Mouse (Mus musculus): ENCODE results near the gene Bfsp2. TPM values are rescaled to one million over a fixed set of nuclear protein-coding genes. Genes with fewer than 3 reads are reported as not detected.

Bfsp2 gene
- polyA plus RNA-seq, 1 experiment from 2014 or later, result 0.96 TPM

DNA sequence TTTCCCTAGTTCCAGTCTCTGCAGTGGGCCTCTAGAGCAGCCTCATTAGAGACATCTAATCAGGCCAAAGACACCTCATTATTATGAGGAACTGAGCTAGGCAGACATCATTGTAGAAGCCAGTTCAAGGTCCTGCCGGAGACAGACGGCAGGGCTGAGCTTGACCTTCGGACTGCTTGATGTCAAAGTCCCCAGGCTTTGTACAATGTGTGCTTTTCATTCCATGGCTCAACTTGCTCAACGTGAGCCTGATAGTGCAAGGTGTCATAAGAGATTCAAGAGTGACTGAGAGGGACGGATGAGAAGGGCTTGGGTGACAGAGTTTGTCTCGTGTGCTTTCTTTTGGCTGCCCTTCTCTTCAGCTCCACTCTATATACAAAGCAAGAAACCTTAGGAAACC lies 4.8 kb downstream of the Bfsp2 start:
- Histone ChIP-seq H3K9me3 (replicated peaks; ENCODE audit: low read length) (no peaks in the 10 kb centered on the region), H3K4me1 (replicated peaks; ENCODE audit: insufficient read depth, low read length) (0 out of 2 replicates have a peak, but pooled peaks cover 2% of the 10 kb centered on the region), H3K36me3 (ENCODE audit: insufficient read depth, low read length) (no peaks in the 10 kb centered on the region), H3K27ac (no peak overlapping the region), H3K4me2 (ENCODE audit: low read length) (no peak overlapping the region), H3K9ac (ENCODE audit: low read depth, low read length) (no peak overlapping the region), H3K27me3 (ENCODE audit: insufficient read depth, low read length) (no peaks in the 10 kb centered on the region), H3K4me3 (replicated peaks; ENCODE audit: low read depth, low read length) (no peak overlapping the region)
- no peak for TF ChIP-seq CTCF (IDR thresholded peaks at IDR 0.05; ENCODE audit: low read depth)
- DNase-seq (ENCODE audit: low spot score) (no peak), ATAC-seq (replicated peaks; ENCODE audit: low FRiP score, low read depth) (0 out of 2 replicates have a peak, but pooled peaks have one; percentile 29)
- WGBS, result 80% methylated on average over 6 of the region's 6 CpGs

DNA sequence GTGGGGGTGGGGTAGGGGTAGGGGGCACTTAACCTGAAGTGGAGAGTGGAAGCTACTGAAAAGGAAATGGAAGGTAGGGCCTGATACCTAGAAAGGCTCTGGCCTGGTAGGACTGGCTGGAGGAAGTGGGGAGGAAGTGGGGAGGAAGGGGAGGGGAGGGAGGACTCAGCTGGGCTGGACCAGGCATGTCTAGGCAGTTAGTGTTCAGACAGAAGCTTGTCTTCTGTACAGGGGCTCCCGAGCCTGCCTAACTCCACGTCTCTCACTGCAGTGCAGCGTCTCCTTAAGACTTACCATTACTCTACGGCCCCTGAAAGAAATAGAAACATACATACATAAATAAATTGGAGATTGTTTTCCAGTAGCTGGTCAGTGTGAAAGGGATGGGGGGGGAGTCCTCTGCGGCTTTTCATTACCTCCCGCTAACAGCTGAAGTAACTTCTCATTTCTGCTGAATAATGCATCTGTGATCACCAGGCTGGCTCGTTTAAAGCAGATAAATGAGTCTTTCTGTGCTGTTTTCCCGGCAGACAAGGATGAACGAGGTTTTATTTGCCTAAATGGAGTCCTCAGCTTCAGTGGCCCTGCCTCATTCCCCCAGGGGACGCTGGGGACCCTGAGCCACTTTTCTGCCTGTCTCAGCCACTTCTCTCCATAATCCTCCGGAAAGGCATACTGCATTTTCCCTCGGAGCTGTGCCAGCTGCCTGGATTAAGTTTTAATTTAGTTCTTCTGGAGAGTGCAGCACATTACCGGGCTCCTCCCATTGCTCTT lies 6.1 kb downstream of the Bfsp2 start:
- ATAC-seq (replicated peaks; ENCODE audit: low FRiP score, low read depth) (no peak), DNase-seq (ENCODE audit: low spot score) (peak; percentile 34)
- WGBS, result 25% methylated on average over 13 of the region's 13 CpGs
- TF ChIP-seq CTCF (IDR thresholded peaks at IDR 0.05; ENCODE audit: low read depth), result no peak
- H3K9me3 ChIP-seq (replicated peaks; ENCODE audit: low read length), result no peaks in the 10 kb centered on the region
- 0 out of 2 replicates have a peak overlapping the region, but pooled peaks have one; percentile 4 for H3K4me2 ChIP-seq (ENCODE audit: low read length)
- no peak overlapping the region for H3K27ac ChIP-seq
- no peaks in the 10 kb centered on the region for H3K27me3 ChIP-seq (ENCODE audit: insufficient read depth, low read length)
- H3K9ac ChIP-seq (ENCODE audit: low read depth, low read length), result no peak overlapping the region
- no peaks in the 10 kb centered on the region for H3K36me3 ChIP-seq (ENCODE audit: insufficient read depth, low read length)
- H3K4me3 ChIP-seq (replicated peaks; ENCODE audit: low read depth, low read length), result no peak overlapping the region
- H3K4me1 ChIP-seq (replicated peaks; ENCODE audit: insufficient read depth, low read length), result 0 out of 2 replicates have a peak, but pooled peaks cover 2% of the 10 kb centered on the region

DNA sequence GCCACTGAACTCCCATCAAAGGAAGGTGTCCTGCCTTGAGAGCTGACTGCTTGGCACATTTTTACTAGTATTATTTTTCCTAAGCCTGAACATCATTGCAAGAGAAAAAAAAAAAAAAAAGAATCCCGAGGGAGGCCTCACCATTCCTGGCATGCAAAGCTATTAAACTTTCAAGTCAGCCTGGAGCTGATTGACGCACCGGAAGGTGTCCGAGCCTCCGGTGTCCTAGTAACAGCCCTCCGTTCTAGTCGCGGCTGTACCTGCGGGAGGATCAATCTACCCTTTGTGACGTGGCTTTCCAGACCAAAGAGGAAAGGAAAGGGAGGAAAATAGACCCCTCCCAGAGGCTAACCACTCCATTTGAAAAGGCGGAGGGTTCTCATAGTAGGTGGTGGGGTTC lies 8.4 kb downstream of the Bfsp2 start:
- DNase-seq (ENCODE audit: low spot score) (no peak), ATAC-seq (replicated peaks; ENCODE audit: low FRiP score, low read depth) (no peak)
- Histone ChIP-seq H3K4me3 (replicated peaks; ENCODE audit: low read depth, low read length) (no peak overlapping the region), H3K9me3 (replicated peaks; ENCODE audit: low read length) (no peaks in the 10 kb centered on the region), H3K4me2 (ENCODE audit: low read length) (peak overlapping the region; percentile 4; the same call in 1 of the 2 replicates), H3K27ac (no peak overlapping the region), H3K4me1 (replicated peaks; ENCODE audit: insufficient read depth, low read length) (0 out of 2 replicates have a peak, but pooled peaks cover 2% of the 10 kb centered on the region), H3K36me3 (ENCODE audit: insufficient read depth, low read length) (no peaks in the 10 kb centered on the region), H3K9ac (ENCODE audit: low read depth, low read length) (no peak overlapping the region), H3K27me3 (ENCODE audit: insufficient read depth, low read length) (no peaks in the 10 kb centered on the region)
- TF ChIP-seq CTCF (IDR thresholded peaks at IDR 0.05; ENCODE audit: low read depth), result no peak
- 17% methylated on average over 11 of the region's 11 CpGs for WGBS

DNA sequence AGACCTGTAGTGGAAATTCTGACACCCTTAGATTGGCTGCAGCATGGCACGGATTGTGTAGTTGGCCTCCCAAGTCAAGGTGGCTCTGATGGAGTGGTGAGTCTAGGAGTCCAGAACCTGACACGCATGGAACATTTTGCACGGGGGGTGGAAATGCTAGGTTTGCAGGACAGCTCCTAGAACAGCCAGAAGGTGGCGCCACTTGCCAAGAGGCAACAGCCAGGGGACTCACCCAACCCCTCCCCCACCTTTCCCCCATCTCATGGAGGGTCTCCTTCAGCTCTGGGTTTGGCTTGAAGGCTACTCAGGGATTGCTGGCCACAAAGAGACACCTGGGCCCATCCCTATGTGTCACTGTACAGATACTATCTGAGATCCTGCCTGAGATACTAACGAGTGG lies 10.7 kb downstream of the Bfsp2 start:
- no peak overlapping the region for H3K4me2 ChIP-seq (ENCODE audit: low read length)
- no peaks in the 10 kb centered on the region for H3K9me3 ChIP-seq (replicated peaks; ENCODE audit: low read length)
- WGBS, result 69% methylated on average over 5 of the region's 5 CpGs
- no peaks in the 10 kb centered on the region for H3K27me3 ChIP-seq (ENCODE audit: insufficient read depth, low read length)
- H3K4me3 ChIP-seq (replicated peaks; ENCODE audit: low read depth, low read length), result no peak overlapping the region
- H3K9ac ChIP-seq (ENCODE audit: low read depth, low read length), result no peak overlapping the region
- H3K27ac ChIP-seq, result no peak overlapping the region
- ATAC-seq (replicated peaks; ENCODE audit: low FRiP score, low read depth) (no peak), DNase-seq (ENCODE audit: low spot score) (no peak)
- no peaks in the 10 kb centered on the region for H3K36me3 ChIP-seq (ENCODE audit: insufficient read depth, low read length)
- TF ChIP-seq CTCF (IDR thresholded peaks at IDR 0.05; ENCODE audit: low read depth), result peak; percentile 63
- H3K4me1 ChIP-seq (replicated peaks; ENCODE audit: insufficient read depth, low read length), result 0 out of 2 replicates have a peak, but pooled peaks cover 2% of the 10 kb centered on the region

DNA sequence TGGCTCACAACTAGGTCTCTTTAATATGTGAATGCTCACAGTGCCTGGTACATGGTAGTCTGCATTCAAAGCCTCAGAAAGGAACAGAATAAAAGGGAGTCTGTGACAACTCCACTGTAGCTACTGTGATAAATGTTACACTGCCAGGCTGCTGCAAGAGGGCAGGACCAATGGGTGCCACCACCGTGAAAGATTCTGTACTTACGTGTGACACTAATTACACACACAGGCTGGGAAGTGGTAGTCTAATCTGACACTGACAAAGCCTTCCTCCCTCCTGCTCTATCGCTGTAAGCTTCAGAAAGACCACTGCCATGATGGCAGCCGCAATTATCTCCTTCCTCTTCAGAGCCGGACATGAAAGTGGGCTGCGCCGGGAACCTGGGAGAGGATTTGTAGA lies 11.3 kb downstream of the Bfsp2 start:
- Histone ChIP-seq H3K9ac (ENCODE audit: low read depth, low read length) (no peak overlapping the region), H3K4me3 (replicated peaks; ENCODE audit: low read depth, low read length) (no peak overlapping the region), H3K27ac (no peak overlapping the region), H3K36me3 (ENCODE audit: insufficient read depth, low read length) (no peaks in the 10 kb centered on the region), H3K4me2 (ENCODE audit: low read length) (no peak overlapping the region), H3K9me3 (replicated peaks; ENCODE audit: low read length) (no peaks in the 10 kb centered on the region), H3K4me1 (replicated peaks; ENCODE audit: insufficient read depth, low read length) (no peaks in the 10 kb centered on the region), H3K27me3 (ENCODE audit: insufficient read depth, low read length) (no peaks in the 10 kb centered on the region)
- no peak for ATAC-seq (replicated peaks; ENCODE audit: low FRiP score, low read depth)
- WGBS, result 79% methylated on average over 7 of the region's 7 CpGs
- DNase-seq (ENCODE audit: low spot score), result no peak
- no peak for TF ChIP-seq CTCF (IDR thresholded peaks at IDR 0.05; ENCODE audit: low read depth)

DNA sequence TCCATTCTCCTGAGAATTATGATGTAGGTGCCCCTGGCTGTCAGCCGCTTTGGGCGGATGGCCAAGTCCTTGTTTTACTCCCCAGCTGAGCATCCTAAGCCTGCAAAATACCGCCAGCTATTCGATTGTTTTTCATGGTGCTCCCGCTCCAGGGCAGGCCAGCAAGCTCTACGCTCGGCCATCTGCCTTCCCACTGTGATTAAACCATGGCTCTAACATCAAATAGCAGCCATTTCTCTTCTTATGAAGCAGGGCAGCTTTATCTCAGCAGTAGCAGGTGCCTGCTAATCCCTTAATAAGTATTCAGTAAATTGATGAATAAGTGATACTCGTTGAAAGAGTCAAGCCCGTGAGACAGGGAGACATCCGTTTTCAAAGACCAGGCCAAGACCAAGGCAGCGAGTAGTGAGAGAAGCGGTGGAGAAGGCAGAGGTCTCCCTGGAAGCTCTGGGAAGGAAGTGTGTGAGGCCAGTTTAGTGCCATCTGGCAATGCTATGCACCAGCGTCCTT lies 14.5 kb downstream of the Bfsp2 start:
- H3K4me2 ChIP-seq (ENCODE audit: low read length), result no peak overlapping the region
- no peaks in the 10 kb centered on the region for H3K9me3 ChIP-seq (replicated peaks; ENCODE audit: low read length)
- H3K4me1 ChIP-seq (replicated peaks; ENCODE audit: insufficient read depth, low read length), result no peaks in the 10 kb centered on the region
- no peak overlapping the region for H3K27ac ChIP-seq
- ATAC-seq (replicated peaks; ENCODE audit: low FRiP score, low read depth), result no peak
- no peaks in the 10 kb centered on the region for H3K27me3 ChIP-seq (ENCODE audit: insufficient read depth, low read length)
- H3K4me3 ChIP-seq (replicated peaks; ENCODE audit: low read depth, low read length), result no peak overlapping the region
- H3K36me3 ChIP-seq (ENCODE audit: insufficient read depth, low read length), result no peaks in the 10 kb centered on the region
- TF ChIP-seq CTCF (IDR thresholded peaks at IDR 0.05; ENCODE audit: low read depth), result no peak
- no peak overlapping the region for H3K9ac ChIP-seq (ENCODE audit: low read depth, low read length)
- WGBS, result 64% methylated on average over 13 of the region's 13 CpGs
- no peak for DNase-seq (ENCODE audit: low spot score)

Measured in kidney, postnatal 0 days (tissue).